Mouse (Mus musculus) thymus, postnatal 25 days (tissue): ENCODE measurements at regions not wholly inside any gene's neighbourhood (a gene's known extent, or its start where the extent isn't known, plus 50 kb on each side); places are given as distances from the start of the nearest gene placed in this dataset.

Experiments
- DNase-seq: peaks from one replicate; pipeline ENCODE4 v3.0.0; 2022

- DNase-seq = no peak
Measured at GRCm38 (mm10) chr10:92473282-92473681, 248.9 kb downstream of the Nedd1 start.

GRCm38 (mm10) chr10:92471111-92471510 lies 251.1 kb downstream of the Nedd1 start:
- no peak for DNase-seq

GRCm38 (mm10) chr10:92455195-92455594 lies 267.0 kb downstream of the Nedd1 start:
- no peak for DNase-seq

- DNase-seq = no peak
Measured at GRCm38 (mm10) chr10:92453550-92453949, 268.7 kb downstream of the Nedd1 start.

- DNase-seq = no peak
Measured at GRCm38 (mm10) chr10:92445957-92446356, 276.3 kb downstream of the Nedd1 start.

GRCm38 (mm10) chr10:92438621-92439394 lies 283.4 kb downstream of the Nedd1 start:
- no peak for DNase-seq

DNA sequence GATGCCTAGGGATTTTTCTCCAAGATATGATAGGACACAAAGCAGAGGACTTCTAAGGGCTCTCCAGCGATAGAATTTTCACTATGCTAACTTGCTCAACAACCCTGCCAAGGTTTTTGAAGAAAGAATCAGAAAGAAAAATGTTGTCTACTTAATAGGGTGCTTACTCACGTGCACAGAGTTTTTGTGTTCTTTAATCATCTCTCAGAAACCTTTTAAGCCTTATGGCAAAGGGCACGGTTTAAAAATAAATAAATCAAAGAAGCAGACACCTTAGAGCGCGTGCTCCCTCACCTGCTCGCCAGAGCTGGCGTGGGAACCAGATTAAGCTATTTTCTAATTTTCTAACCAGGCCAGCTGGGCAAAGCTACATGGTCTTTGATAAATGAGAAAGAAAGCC lies 293.0 kb downstream of the Nedd1 start:
- DNase-seq = no peak

DNA sequence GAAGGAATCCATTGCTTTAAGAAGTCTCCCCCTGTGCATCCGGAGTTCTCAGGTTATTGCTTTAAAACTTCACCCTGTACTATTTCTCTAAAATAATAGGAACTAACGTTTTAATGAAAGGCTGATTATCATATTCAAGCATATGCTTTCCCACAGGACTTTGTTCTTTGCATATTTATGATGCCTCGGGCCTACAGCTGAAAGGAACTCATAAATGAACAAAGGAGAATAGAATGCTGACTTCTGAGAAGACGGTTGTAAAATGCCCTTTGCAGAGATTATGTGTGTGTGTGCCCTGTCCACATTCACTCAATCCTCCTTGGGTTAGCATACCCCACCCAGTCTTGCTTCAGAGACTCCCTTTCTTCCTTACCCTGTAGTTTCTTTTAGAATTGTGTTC lies 294.2 kb downstream of the Nedd1 start:
- no peak for DNase-seq

GRCm38 (mm10) chr10:92426443-92426842 lies 295.8 kb downstream of the Nedd1 start:
- no peak for DNase-seq

GRCm38 (mm10) chr10:92412737-92413136 lies 309.5 kb downstream of the Nedd1 start:
- no peak for DNase-seq

- no peak for DNase-seq
Measured at GRCm38 (mm10) chr10:92410813-92411325, 311.4 kb downstream of the Nedd1 start.

GRCm38 (mm10) chr10:92404697-92405293 lies 317.4 kb downstream of the Nedd1 start:
- DNase-seq = no peak

DNA sequence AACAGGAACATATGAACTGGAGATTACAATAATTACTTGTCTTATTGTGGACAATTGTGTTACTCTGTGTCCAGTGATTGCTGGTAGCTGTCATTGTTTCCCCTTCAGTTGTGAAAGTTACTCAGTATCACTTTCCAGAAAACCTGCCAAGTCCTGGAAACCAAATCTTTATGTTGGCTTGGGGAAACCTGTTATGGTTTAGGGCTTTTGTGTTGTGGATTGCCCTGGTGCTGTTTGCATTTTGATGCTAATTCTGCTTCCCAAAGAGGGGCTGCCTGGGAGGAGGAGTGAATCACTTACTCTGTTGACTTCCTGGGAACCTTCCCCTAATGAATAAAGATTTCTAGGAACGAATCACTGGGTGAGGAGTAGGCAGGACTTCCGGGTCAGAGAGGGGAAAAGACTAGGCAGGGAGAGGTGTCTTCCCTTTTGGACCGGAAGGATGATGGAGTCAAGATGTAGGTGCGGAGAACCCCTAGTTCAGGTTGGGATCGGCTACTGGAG lies 321.6 kb downstream of the Nedd1 start:
- DNase-seq = no peak

DNA sequence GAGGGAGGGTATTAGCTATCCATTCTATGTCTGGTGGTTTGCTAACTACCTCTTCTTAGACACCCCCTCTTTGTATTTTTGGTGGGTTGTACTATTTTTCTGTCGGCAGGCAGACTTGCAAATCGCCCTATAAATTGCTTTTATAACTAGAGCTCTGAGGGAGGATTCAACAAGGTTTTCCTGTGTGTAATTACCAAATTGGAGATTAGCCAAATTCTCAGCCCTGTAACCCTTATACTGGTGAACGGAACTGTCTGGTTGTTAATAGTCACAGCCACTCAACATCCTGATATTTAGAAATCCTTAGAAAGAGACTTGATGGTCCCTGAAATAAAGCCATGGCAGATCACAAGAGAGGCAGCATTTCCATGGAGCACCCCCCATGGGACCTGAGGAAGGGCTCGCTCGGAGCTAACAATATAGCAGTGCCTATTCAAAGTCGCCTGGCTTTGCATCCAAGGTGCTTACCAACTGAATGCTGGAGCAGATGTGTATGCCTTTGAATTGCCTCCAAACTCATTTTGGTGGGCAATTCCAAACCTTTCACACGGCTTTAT lies 333.0 kb downstream of the Nedd1 start:
- no peak for DNase-seq

GRCm38 (mm10) chr10:92367126-92367525 lies 355.1 kb downstream of the Nedd1 start:
- no peak for DNase-seq

DNA sequence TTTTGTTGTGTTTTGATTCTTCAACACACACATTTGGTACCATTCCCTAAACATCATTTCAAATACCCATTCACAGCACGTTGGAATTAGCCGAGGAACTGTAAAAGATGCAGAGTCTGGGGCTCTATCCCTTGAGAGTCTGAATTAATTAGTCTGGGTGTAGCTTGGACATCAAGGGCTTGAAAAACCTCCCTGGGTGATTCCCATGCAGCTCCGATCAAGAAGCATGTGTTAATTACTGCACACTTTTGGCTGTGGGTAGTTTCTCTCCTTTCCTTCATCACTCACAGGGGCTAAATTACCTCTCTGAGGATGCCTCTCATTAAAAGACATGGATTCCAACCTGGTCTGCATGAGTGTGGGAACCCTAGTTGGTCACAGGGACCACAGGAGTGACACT lies 365.5 kb downstream of the Nedd1 start:
- DNase-seq = no peak

- no peak for DNase-seq
Measured at GRCm38 (mm10) chr10:92349043-92349442, 373.2 kb downstream of the Nedd1 start.

DNA sequence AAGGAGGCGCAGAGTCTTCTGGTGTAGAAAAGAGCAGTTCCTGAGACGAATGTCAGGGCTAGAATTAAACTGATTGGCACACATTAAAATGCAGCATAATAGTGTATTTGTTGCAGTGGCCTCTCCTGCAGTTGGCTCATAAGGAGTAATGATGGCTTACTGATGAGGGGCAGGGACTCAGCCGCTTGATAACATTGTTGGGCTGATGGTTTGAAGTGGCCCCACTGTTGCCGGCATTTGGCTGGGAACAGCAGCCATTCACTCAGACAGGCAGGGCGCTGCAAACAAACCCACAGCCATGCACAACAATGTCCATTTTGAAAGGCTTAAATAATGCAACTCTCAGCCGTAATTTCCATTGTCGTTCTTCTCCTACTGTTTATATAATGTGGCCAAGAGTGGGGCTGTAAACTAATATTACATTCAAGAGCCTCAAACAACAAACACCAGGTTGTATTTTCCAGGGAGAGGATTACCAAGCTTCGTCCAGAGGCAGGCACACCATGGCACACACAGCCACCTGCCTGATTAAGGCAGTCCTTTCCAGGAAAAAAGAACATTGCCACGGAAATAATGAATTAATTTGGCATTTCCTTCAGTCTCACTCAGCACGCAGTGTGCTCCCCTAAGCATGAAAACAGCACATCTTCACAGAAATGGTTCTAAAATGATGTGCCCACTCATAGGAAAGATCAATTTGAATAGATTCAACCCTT lies 374.1 kb downstream of the Nedd1 start:
- DNase-seq = no peak

DNA sequence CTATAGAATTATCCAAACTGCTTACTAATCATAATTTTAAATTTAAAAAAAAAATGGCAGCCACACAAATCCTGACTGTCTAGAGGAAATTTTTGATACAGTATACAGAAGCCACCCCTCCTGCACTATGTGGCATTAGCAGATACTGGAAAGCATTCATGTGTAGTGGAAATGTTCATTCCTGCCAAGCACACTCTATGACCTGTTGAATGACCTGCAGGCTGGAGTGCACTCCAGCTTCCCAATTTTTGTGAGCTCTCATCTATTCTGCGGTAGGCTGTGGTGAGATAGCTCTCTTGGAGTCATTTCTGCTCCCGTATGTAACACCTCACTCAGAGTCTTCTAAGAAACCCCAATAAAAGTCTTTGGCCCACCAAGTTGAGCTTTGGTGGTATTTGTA lies 382.5 kb downstream of the Nedd1 start:
- no peak for DNase-seq

DNA sequence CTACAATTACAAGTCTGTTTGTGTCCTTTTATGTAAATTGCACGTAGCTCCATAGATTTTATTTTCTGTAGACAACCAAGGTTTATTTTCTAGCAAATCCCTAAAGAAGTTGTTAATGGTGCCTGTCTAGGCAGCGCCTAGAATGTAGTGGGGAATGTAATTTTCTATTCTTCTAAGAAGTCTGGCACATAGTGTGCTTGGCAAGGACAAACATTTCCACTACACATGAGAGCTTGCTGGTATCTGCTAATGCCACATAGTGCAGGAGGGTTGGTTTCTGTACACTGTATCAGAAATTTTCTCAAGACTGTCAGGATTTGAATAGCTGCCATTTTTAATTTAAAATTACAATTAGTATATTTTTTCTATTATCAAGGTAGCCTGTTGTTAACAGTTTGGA lies 385.3 kb downstream of the Nedd1 start:
- DNase-seq = no peak

DNA sequence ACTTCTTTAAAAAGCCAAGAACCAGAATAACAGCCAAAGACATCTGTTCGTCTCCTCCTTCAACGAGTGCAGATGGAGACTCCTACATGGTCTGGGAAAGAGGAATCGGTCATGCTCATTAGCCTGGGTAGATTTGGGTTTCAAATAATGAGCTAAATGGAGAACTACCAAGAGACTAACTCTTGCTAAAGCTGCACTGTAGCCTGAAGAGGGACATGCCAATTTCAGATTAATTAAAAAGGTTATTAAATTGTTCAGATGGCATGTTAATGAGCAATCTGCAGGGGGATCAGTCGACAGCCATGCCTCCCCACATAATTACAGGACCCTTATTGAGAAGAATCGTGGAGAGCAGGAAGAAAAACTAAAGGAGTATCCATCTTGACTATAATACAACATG lies 386.1 kb downstream of the Nedd1 start:
- no peak for DNase-seq

DNA sequence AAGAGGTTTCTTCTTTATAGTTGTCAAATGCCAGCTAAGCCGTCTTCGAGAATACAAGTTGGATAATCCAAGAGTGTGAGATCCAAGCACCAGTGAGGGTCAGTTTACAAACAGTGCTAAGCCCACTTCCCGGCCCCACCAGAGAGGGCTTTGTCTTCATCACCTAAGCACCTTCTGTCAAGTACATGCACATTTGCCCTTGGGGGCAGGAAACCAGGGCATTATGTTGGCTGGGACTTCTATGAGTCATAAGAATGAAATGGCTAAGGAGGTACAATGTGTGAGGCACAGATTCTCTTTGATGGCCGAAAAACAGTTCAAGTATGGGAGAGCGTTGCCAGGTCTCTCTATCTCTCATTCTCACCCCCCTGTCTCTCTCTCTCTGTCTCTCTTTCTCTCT lies 387.1 kb downstream of the Nedd1 start:
- DNase-seq = no peak

DNA sequence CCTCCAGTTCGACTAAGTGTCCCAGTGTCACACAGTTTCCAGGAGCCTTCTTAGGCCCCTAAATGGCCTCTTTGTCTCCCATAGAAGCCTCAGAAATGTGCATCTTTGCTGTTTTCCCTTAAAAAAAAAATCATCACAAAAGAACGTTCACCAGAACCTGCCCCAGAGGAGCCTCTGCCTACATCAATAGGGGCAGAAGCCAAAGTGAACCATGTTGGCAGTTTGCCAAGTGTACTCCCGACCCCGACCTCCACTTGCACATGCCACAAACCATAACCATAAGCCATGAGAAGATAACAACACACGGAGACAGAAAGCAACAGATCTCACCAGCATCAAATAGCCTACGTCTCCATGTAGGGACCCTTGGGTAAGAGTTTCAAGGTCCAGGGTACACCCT lies 388.4 kb downstream of the Nedd1 start:
- no peak for DNase-seq
